23 mouse cellular contexts compared by ENCODE assay signal in the genomic region with DNA sequence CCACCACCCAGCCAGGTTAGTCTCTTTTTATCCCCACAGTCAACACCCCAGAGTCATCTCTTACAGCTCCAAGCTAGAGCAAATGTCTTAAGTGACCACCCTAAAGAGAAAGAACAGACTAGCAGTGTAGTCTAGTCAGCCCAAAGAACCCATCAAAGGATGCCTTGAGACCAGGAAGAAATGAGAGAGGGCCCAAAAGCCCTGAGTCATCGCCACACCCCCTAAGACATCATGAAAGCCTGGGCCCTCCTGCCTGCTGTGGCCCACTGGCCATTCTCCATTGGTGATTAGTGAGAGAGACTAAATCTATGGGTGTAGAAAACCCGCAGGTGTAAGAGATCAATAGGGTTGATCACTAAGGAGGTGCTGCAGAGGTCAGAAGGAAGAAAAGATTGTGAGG. TPM values are rescaled to one million over a fixed set of nuclear protein-coding genes. Genes with fewer than 3 reads are reported as not detected.
DNase-seq lines count a peak whose midpoint lies in the region; ATAC-seq and TF ChIP-seq lines count a peak whose summit lies in the region.
"Had no signal": no experiment of that assay in that cellular context is flagged by ENCODE, and none has a peak within 500 bp of the region (broad histone marks: within the 10 kb centered on the region; RNA-seq: fewer than 3 reads in every experiment).

No protein-coding gene starts in this region.

- intact Hi-C loops in gastrocnemius, postnatal 14 days (cut with DNase I; ENCODE audit: low total_unique reads): no loop called here

- no peak overlapping the region for H3K27ac ChIP-seq in liver, postnatal 0 days (ENCODE audit: low read depth)
- H3K27ac ChIP-seq in forebrain, embryonic 16.5 days (ENCODE audit: low read length): no peak overlapping the region
- H3K27ac ChIP-seq: embryonic facial prominence, embryonic 15.5 days; forebrain, embryonic 10.5 days; heart, adult 2 months; heart, embryonic 15.5 days; hindbrain, embryonic 15.5 days had no signal

- TF ChIP-seq CTCF in liver, postnatal 0 days (IDR thresholded peaks at IDR 0.05; ENCODE audit: low read depth): no peak
- no peak for TF ChIP-seq CTCF in G1E (IDR thresholded peaks at IDR 0.05; ENCODE audit: low read depth, low read length)

- TF ChIP-seq EP300 in liver, postnatal 0 days (IDR thresholded peaks at IDR 0.05; ENCODE audit: low read depth): no peak

- WGBS in liver, postnatal 0 days (ENCODE audit: insufficient replicate concordance): 79% methylated on average over 2 of the region's 2 CpGs
- WGBS in forebrain, embryonic 16.5 days: 63% methylated on average over 2 of the region's 2 CpGs

- no peak overlapping the region for H3K9ac ChIP-seq in liver, postnatal 0 days (replicated peaks)
- H3K9ac ChIP-seq in forebrain, embryonic 16.5 days (replicated peaks; ENCODE audit: low read depth, low read length): no peak overlapping the region
- H3K9ac ChIP-seq: embryonic facial prominence, embryonic 15.5 days; heart, embryonic 15.5 days; hindbrain, embryonic 15.5 days had no signal

- no peaks in the 10 kb centered on the region for H3K9me3 ChIP-seq in liver, postnatal 0 days (ENCODE audit: low read length)
- no peaks in the 10 kb centered on the region for H3K9me3 ChIP-seq in G1E (replicated peaks)
- no peaks in the 10 kb centered on the region for H3K9me3 ChIP-seq in forebrain, embryonic 16.5 days (ENCODE audit: control insufficient read depth, low read length)
- H3K9me3 ChIP-seq: embryonic facial prominence, embryonic 15.5 days; forebrain, embryonic 10.5 days; heart, embryonic 15.5 days; hindbrain, embryonic 15.5 days had no signal

- no peaks in the 10 kb centered on the region for H3K36me3 ChIP-seq in liver, postnatal 0 days (replicated peaks; ENCODE audit: insufficient read depth, low read length)
- no peaks in the 10 kb centered on the region for H3K36me3 ChIP-seq in G1E (replicated peaks)
- no peaks in the 10 kb centered on the region for H3K36me3 ChIP-seq in forebrain, embryonic 16.5 days (ENCODE audit: control insufficient read depth, insufficient read depth)
- H3K36me3 ChIP-seq: embryonic facial prominence, embryonic 15.5 days; forebrain, embryonic 10.5 days; heart, embryonic 15.5 days; hindbrain, embryonic 15.5 days had no signal

- peaks cover 11% of the 10 kb centered on the region for H3K4me1 ChIP-seq in liver, postnatal 0 days (ENCODE audit: insufficient read depth)
- peaks cover 30% of the 10 kb centered on the region for H3K4me1 ChIP-seq in G1E (ENCODE audit: insufficient read depth, low read depth, low read length)
- H3K4me1 ChIP-seq in forebrain, embryonic 16.5 days (replicated peaks; ENCODE audit: control insufficient read depth, insufficient read depth, low read length): peaks cover 24% of the 10 kb centered on the region

- DNase-seq in liver: peak; percentile 72
- DNase-seq in liver, postnatal 0 days: no peak
- DNase-seq in 416B (ENCODE audit: low read depth): peak; percentile 33
- DNase-seq in G1E (ENCODE audit: low spot score): peak; percentile 8
- peak; percentile 42 for DNase-seq in c-Kit-positive CD71-positive TER-119-positive erythroid progenitor cells, embryonic 14.5 days (ENCODE audit: low spot score)
- DNase-seq in gastrocnemius, postnatal 14 days: no peak
- DNase-seq: adrenal gland, postnatal 10 days; B cell, adult 2 months; cerebellum, adult 18-20 months; cerebellum, postnatal 10 days; embryo, embryonic 11 days; heart, adult 2 months; heart, postnatal 14 days had no signal

- ATAC-seq in liver, postnatal 0 days: no peak
- no peak for ATAC-seq in G1E (ENCODE audit: extremely low read depth, insufficient number of reproducible peaks, low FRiP score, poor library complexity, severe bottlenecking)
- ATAC-seq in forebrain, embryonic 16.5 days: no peak
- ATAC-seq: CD4-positive, CD25-positive, alpha-beta regulatory T cell, adult 4 months; forebrain, embryonic 14.5 days; intestine, embryonic 16.5 days had no signal

- no peak overlapping the region for H3K4me3 ChIP-seq in liver, postnatal 0 days (ENCODE audit: low read depth, low read length)
- no peak overlapping the region for H3K4me3 ChIP-seq in G1E (ENCODE audit: low read depth, low read length)
- H3K4me3 ChIP-seq in forebrain, embryonic 16.5 days (replicated peaks; ENCODE audit: low read length): no peak overlapping the region
- H3K4me3 ChIP-seq: embryonic facial prominence, embryonic 15.5 days; erythroblast, embryonic 14.5 days; forebrain, embryonic 10.5 days; heart, adult 2 months; heart, embryonic 15.5 days; hindbrain, embryonic 15.5 days had no signal

- no peak overlapping the region for H3K4me2 ChIP-seq in liver, postnatal 0 days (ENCODE audit: low read depth, low read length)
- H3K4me2 ChIP-seq in forebrain, embryonic 16.5 days (ENCODE audit: low read length): no peak overlapping the region
- H3K4me2 ChIP-seq: embryonic facial prominence, embryonic 15.5 days; heart, embryonic 11.5 days; heart, embryonic 15.5 days; hindbrain, embryonic 15.5 days had no signal

- H3K27me3 ChIP-seq in liver, postnatal 0 days (ENCODE audit: insufficient read depth, low read length): 0 out of 2 replicates have a peak, but pooled peaks cover 4% of the 10 kb centered on the region
- peaks cover 20% of the 10 kb centered on the region for H3K27me3 ChIP-seq in G1E (ENCODE audit: insufficient read depth, low read length)
- H3K27me3 ChIP-seq in forebrain, embryonic 16.5 days (replicated peaks; ENCODE audit: control insufficient read depth, insufficient read depth, low read length): no peaks in the 10 kb centered on the region
- H3K27me3 ChIP-seq: embryonic facial prominence, embryonic 15.5 days; heart, embryonic 15.5 days; hindbrain, embryonic 15.5 days had no signal

RNA-seq across cellular contexts. Expression of a gene that starts 2.4 kb away (rescaled TPM):
- 5.6 and 5.9 TPM in 2 replicates for polyA plus RNA-seq in liver, postnatal 0 days (2015; fragmentation: Nextera tagmentation; extraction: Ambion mirVana)
- 95.1 and 103 TPM in 2 replicates for total RNA-seq in G1E (2014; fragmentation: Nextera tagmentation)
- 20.8 and 22.9 TPM in 2 replicates for total RNA-seq in G1E (2017)
- 20.0 and 20.6 TPM in 2 replicates for polyA plus RNA-seq in G1E (2012)
- total RNA-seq in gastrocnemius, postnatal 14 days (2021): 10 to 100 TPM; 15.7 to 19.2 TPM
- polyA plus RNA-seq in forebrain, embryonic 16.5 days (2015; fragmentation: Nextera tagmentation; extraction: Ambion mirVana): 39.8 and 41.7 TPM in 2 replicates

Comparison
In these comparisons a context has a peak if more than half of its experiments do, and no peak if none do; other contexts are left out.
1. DNase-seq: peak in liver (single experiment), 416B (single experiment), G1E (single experiment) and c-Kit-positive CD71-positive TER-119-positive erythroid progenitor cells, embryonic 14.5 days (single experiment); none in liver, postnatal 0 days (single experiment) and gastrocnemius, postnatal 14 days (single experiment).